Comparison of ENCODE assay signal across 24 mouse cellular contexts in genomic region chr9:118404867-118405266, GRCm38 (mm10).
DNase-seq lines count a peak whose midpoint lies in the region; ATAC-seq and TF ChIP-seq lines count a peak whose summit lies in the region.
"Had no signal": no experiment of that assay in that cellular context is flagged by ENCODE, and none has a peak within 500 bp of the region (broad histone marks: within the 10 kb centered on the region; RNA-seq: fewer than 3 reads in every experiment).

No protein-coding gene starts in this region.

- peaks cover 29% of the 10 kb centered on the region for H3K4me1 ChIP-seq in thymus, adult 2 months (replicated peaks; ENCODE audit: control insufficient read depth, insufficient read depth, low read length)
- no peaks in the 10 kb centered on the region for H3K4me1 ChIP-seq in forebrain, embryonic 10.5 days
- H3K4me1 ChIP-seq: embryonic facial prominence, embryonic 10.5 days; embryonic facial prominence, embryonic 13.5 days; forebrain, embryonic 13.5 days; hindbrain, embryonic 12.5 days; hindbrain, embryonic 15.5 days had no signal

- TF ChIP-seq POLR2A in thymus, adult 2 months (IDR thresholded peaks at IDR 0.05; ENCODE audit: control insufficient read depth, extremely low read depth, insufficient read depth, low read length, poor library complexity) = no peak

- 56% methylated on average over 6 of the region's 6 CpGs for WGBS in thymus, adult 2 months
- WGBS in forebrain, embryonic 10.5 days = 73% methylated on average over 6 of the region's 6 CpGs

- no peak for ATAC-seq in megakaryocyte progenitor cell, adult 5-6 weeks (replicated peaks; ENCODE audit: poor library complexity)
- ATAC-seq: activated CD4-positive, CD25-positive, alpha-beta regulatory T cell, adult 4 months; forebrain, embryonic 13.5 days; forebrain, embryonic 16.5 days; Patski had no signal

- peak overlapping the region; percentile 85 for H3K27ac ChIP-seq in thymus, adult 2 months (ENCODE audit: control insufficient read depth, insufficient read depth, low read length)
- H3K27ac ChIP-seq in forebrain, embryonic 10.5 days = no peak overlapping the region
- H3K27ac ChIP-seq: embryonic facial prominence, embryonic 10.5 days; embryonic facial prominence, embryonic 13.5 days; forebrain, embryonic 13.5 days; hindbrain, embryonic 12.5 days; hindbrain, embryonic 15.5 days had no signal

- no peaks in the 10 kb centered on the region for H3K36me3 ChIP-seq in thymus, adult 2 months (ENCODE audit: control insufficient read depth, insufficient read depth, low read length)
- no peaks in the 10 kb centered on the region for H3K36me3 ChIP-seq in forebrain, embryonic 10.5 days (replicated peaks)
- H3K36me3 ChIP-seq: embryonic facial prominence, embryonic 10.5 days; embryonic facial prominence, embryonic 13.5 days; G1E; hindbrain, embryonic 12.5 days; hindbrain, embryonic 15.5 days had no signal

- DNase-seq in embryo, embryonic 10.5 days (ENCODE audit: low spot score) = peak; percentile 18
- DNase-seq in embryo, embryonic 11 days = no peak
- no peak for DNase-seq in thymus, adult 2 months
- no peak for DNase-seq in thymus, postnatal 36 days
- peak; percentile 88 for DNase-seq in R1 (ENCODE audit: low read depth, low spot score)
- DNase-seq in forebrain, embryonic 10.5 days (ENCODE audit: extremely low spot score, low spot score) = no peak
- DNase-seq: adrenal gland, adult 8-10 months; adrenal gland, postnatal 25 days; cerebellum, adult 11-12 months; cerebellum, adult 8-10 months; cerebellum, postnatal 14 days; gastrocnemius, postnatal 10 days; heart, adult 11 months had no signal

- TF ChIP-seq CTCF in thymus, adult 2 months (IDR thresholded peaks at IDR 0.05; ENCODE audit: borderline replicate concordance, control insufficient read depth, extremely low read depth, insufficient read depth, low read length, poor library complexity) = no peak

- no peak overlapping the region for H3K4me3 ChIP-seq in thymus, adult 2 months (ENCODE audit: control insufficient read depth, insufficient read depth, low read length)
- no peak overlapping the region for H3K4me3 ChIP-seq in forebrain, embryonic 10.5 days
- H3K4me3 ChIP-seq: embryonic facial prominence, embryonic 10.5 days; embryonic facial prominence, embryonic 13.5 days; erythroblast, embryonic 14.5 days; forebrain, embryonic 13.5 days; hindbrain, embryonic 12.5 days; hindbrain, embryonic 15.5 days had no signal

- H3K9me3 ChIP-seq in forebrain, embryonic 10.5 days = no peaks in the 10 kb centered on the region; the same call in 1 of the 2 replicates
- H3K9me3 ChIP-seq: embryonic facial prominence, embryonic 10.5 days; embryonic facial prominence, embryonic 13.5 days; forebrain, embryonic 13.5 days; hindbrain, embryonic 12.5 days; hindbrain, embryonic 15.5 days had no signal

- no peaks in the 10 kb centered on the region for H3K27me3 ChIP-seq in thymus, adult 2 months (ENCODE audit: control insufficient read depth, insufficient read depth, low read length)
- H3K27me3 ChIP-seq in forebrain, embryonic 10.5 days (ENCODE audit: poor library complexity, severe bottlenecking) = no peaks in the 10 kb centered on the region
- H3K27me3 ChIP-seq: embryonic facial prominence, embryonic 13.5 days; forebrain, embryonic 13.5 days; hindbrain, embryonic 12.5 days; hindbrain, embryonic 15.5 days; Patski had no signal

Comparison
In these comparisons a context has a peak if more than half of its experiments do, and no peak if none do; other contexts are left out.
1. DNase-seq: peak in embryo, embryonic 10.5 days (single experiment) and R1 (single experiment); none in embryo, embryonic 11 days (single experiment), thymus, adult 2 months (single experiment), thymus, postnatal 36 days (0 of 2) and forebrain, embryonic 10.5 days (single experiment).